Mouse (Mus musculus): ENCODE data around the gene Fdxacb1. TPM values are rescaled to one million over a fixed set of nuclear protein-coding genes. Genes with fewer than 3 reads are reported as not detected.

Gene Fdxacb1
- polyA plus RNA-seq, 1 experiment from 2014 or later: 7.9 TPM

DNA sequence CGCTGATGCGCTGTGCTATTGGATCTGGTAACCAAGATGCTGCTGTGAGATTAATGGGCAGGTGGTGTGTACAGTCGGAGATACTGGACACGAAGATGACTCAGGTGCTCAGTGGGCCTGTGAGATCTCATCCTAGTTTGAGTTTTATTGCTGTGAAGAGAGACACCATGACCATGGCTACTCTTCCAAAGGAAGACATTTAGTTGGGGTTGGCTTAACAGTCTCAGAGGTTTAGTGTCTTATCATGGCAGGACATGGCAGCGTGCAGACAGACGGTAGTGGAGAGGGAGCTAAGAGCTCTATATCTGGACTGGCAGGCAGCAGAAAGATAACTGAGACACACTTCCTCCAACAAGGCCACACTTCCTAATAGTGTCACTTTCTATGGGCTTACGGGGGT is 43.2 kb downstream of the Fdxacb1 start:
- H3K36me3 ChIP-seq (ENCODE audit: insufficient read depth, low read length): peaks cover 31% of the 10 kb centered on the region
- 94% methylated on average over 7 of the region's 7 CpGs for WGBS

DNA sequence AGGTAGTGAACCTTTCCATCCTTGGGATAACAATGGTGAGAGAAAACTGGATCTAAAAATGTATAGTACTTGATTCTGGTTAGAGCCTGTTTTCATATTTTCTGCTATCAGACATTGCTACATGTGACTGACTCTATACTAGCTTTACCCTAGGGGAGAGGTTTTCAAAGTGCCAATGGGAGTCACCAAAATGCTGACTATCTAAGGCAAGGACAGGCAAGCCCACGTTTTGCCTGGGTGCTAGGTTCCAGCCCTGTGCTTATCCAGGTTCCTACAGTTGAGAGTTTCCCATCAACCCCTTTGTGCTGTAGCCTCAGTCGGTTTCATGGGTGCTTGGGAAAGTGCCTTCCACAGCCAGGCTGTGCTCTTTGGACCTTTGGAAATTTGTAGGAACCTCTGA is 43.7 kb downstream of the Fdxacb1 start:
- no peak overlapping the region for H3K4me3 ChIP-seq (replicated peaks; ENCODE audit: low read depth, low read length)
- WGBS: 88% methylated on average over 2 of the region's 2 CpGs
- H3K27ac ChIP-seq: no peak overlapping the region
- peaks cover 33% of the 10 kb centered on the region for H3K36me3 ChIP-seq (ENCODE audit: insufficient read depth, low read length)
- no peaks in the 10 kb centered on the region for H3K27me3 ChIP-seq (ENCODE audit: insufficient read depth, low read length)
- H3K9ac ChIP-seq (ENCODE audit: low read depth, low read length): no peak overlapping the region
- no peak for DNase-seq (ENCODE audit: low spot score)
- ATAC-seq (replicated peaks; ENCODE audit: low FRiP score, low read depth): no peak
- H3K9me3 ChIP-seq (replicated peaks; ENCODE audit: low read length): no peaks in the 10 kb centered on the region
- no peak for TF ChIP-seq CTCF (IDR thresholded peaks at IDR 0.05; ENCODE audit: low read depth)
- H3K4me1 ChIP-seq (replicated peaks; ENCODE audit: insufficient read depth, low read length): no peaks in the 10 kb centered on the region
- H3K4me2 ChIP-seq (ENCODE audit: low read length): no peak overlapping the region

More for the DNA sequence above, 43.2 kb downstream of the Fdxacb1 start:
- Histone ChIP-seq H3K9ac (ENCODE audit: low read depth, low read length) (no peak overlapping the region), H3K27me3 (ENCODE audit: insufficient read depth, low read length) (no peaks in the 10 kb centered on the region), H3K27ac (no peak overlapping the region), H3K4me1 (replicated peaks; ENCODE audit: insufficient read depth, low read length) (no peaks in the 10 kb centered on the region), H3K4me3 (replicated peaks; ENCODE audit: low read depth, low read length) (no peak overlapping the region), H3K9me3 (replicated peaks; ENCODE audit: low read length) (no peaks in the 10 kb centered on the region), H3K4me2 (ENCODE audit: low read length) (no peak overlapping the region)
- no peak for DNase-seq (ENCODE audit: low spot score)
- ATAC-seq (replicated peaks; ENCODE audit: low FRiP score, low read depth): no peak
- TF ChIP-seq CTCF (IDR thresholded peaks at IDR 0.05; ENCODE audit: low read depth): no peak

DNA sequence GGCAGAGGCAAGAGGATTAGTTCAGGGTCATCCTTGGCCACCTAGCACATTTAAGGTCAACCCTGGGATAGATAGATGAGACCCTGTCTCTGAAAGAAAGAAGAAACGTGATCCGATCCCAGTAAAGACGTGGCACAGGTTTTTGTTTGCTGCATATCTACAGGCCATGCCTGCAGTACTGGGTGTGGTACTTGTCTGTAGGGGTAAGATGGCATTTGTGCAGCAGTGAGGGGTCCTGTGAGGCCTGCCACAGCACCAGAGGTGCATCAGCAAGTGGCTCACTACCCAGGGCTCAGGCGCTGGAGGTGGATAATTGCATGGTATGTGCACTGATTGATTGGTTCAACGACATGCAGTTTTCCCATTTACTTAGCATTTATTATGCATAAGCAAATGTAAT is 45.8 kb downstream of the Fdxacb1 start:
- Histone ChIP-seq H3K4me2 (ENCODE audit: low read length) (no peak overlapping the region), H3K9me3 (replicated peaks; ENCODE audit: low read length) (no peaks in the 10 kb centered on the region), H3K4me1 (replicated peaks; ENCODE audit: insufficient read depth, low read length) (no peaks in the 10 kb centered on the region), H3K27me3 (ENCODE audit: insufficient read depth, low read length) (no peaks in the 10 kb centered on the region), H3K4me3 (replicated peaks; ENCODE audit: low read depth, low read length) (no peak overlapping the region), H3K36me3 (ENCODE audit: insufficient read depth, low read length) (peaks cover 24% of the 10 kb centered on the region), H3K27ac (no peak overlapping the region), H3K9ac (ENCODE audit: low read depth, low read length) (no peak overlapping the region)
- TF ChIP-seq CTCF (IDR thresholded peaks at IDR 0.05; ENCODE audit: low read depth): no peak
- DNase-seq (ENCODE audit: low spot score): no peak
- ATAC-seq (replicated peaks; ENCODE audit: low FRiP score, low read depth): no peak
- 94% methylated on average over 5 of the region's 5 CpGs for WGBS

DNA sequence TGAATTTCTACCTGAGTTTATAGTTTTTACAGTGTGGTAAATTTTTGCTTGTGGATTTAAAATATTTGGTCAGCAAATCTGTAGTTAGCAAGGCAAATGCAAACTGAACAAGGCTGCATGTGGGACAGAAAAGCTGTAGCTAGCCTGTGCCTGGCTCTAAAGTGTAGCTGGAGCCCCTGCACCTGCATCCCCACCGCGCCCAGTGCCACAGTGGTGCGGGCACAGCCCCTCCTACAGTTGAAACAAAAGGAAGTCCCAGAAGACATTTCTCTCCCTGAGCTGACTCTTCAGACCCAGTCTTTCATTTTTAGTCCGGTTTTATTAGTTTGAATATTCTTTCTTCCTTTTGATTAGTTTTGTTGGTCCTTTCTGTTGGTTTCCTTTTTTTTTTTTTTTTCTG is 47.6 kb downstream of the Fdxacb1 start:
- H3K36me3 ChIP-seq (ENCODE audit: insufficient read depth, low read length): peaks cover 20% of the 10 kb centered on the region
- 96% methylated on average over 4 of the region's 4 CpGs for WGBS
- ATAC-seq (replicated peaks; ENCODE audit: low FRiP score, low read depth): no peak
- no peak overlapping the region for H3K4me3 ChIP-seq (replicated peaks; ENCODE audit: low read depth, low read length)
- no peak for TF ChIP-seq CTCF (IDR thresholded peaks at IDR 0.05; ENCODE audit: low read depth)
- H3K9me3 ChIP-seq (replicated peaks; ENCODE audit: low read length): no peaks in the 10 kb centered on the region
- no peak overlapping the region for H3K27ac ChIP-seq
- H3K4me1 ChIP-seq (replicated peaks; ENCODE audit: insufficient read depth, low read length): no peaks in the 10 kb centered on the region
- no peak overlapping the region for H3K4me2 ChIP-seq (ENCODE audit: low read length)
- no peak overlapping the region for H3K9ac ChIP-seq (ENCODE audit: low read depth, low read length)
- no peak for DNase-seq (ENCODE audit: low spot score)
- H3K27me3 ChIP-seq (ENCODE audit: insufficient read depth, low read length): no peaks in the 10 kb centered on the region

DNA sequence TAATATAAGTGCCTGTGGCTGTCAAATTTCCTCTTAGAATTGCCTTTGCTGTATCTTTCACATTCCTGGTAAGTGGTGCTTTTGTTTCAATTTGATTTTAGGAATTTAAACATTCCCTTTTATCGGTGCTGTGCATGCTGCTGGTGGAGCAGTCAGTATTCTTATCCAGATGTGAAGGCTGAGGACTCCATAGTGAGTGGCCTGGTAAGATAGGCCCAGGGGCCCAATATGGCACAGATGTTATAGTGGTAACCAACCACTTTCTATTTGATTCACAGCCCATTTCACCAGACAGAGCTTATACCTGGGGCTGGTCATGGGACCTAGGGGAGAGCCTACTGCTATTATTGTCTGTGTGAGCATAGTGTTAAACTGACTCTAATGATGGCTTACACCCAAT is 48.5 kb downstream of the Fdxacb1 start:
- Histone ChIP-seq H3K9me3 (replicated peaks; ENCODE audit: low read length) (no peaks in the 10 kb centered on the region), H3K4me1 (replicated peaks; ENCODE audit: insufficient read depth, low read length) (no peaks in the 10 kb centered on the region), H3K27ac (no peak overlapping the region), H3K9ac (ENCODE audit: low read depth, low read length) (no peak overlapping the region), H3K4me2 (ENCODE audit: low read length) (no peak overlapping the region), H3K27me3 (ENCODE audit: insufficient read depth, low read length) (no peaks in the 10 kb centered on the region), H3K4me3 (replicated peaks; ENCODE audit: low read depth, low read length) (no peak overlapping the region), H3K36me3 (ENCODE audit: insufficient read depth, low read length) (peaks cover 22% of the 10 kb centered on the region)
- no peak for TF ChIP-seq CTCF (IDR thresholded peaks at IDR 0.05; ENCODE audit: low read depth)
- WGBS: 95% methylated on average over 1 of the region's 1 CpGs
- DNase-seq (ENCODE audit: low spot score): no peak
- ATAC-seq (replicated peaks; ENCODE audit: low FRiP score, low read depth): no peak

DNA sequence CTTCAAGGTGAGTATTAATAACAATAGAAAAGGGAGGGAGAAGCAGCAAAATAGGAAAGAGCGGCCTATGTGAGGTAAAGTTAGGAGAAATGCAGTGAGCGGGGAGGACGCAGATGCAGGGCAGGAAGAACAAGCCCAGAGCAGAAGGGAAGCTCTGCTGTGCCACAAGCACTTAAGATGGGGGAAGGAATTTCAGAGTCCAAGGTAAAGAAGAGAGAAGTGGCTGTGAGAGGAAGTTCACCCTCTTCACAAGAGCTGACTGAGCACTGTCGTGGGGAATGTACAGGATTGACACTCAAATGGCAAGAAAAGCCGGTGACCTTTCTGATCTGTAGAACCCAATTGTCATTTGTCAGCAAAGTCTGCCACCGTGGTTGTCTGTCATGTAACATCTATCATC is 50.0 kb downstream of the Fdxacb1 start:
- Histone ChIP-seq H3K27me3 (ENCODE audit: insufficient read depth, low read length) (no peaks in the 10 kb centered on the region), H3K27ac (no peak overlapping the region), H3K4me2 (ENCODE audit: low read length) (no peak overlapping the region), H3K36me3 (ENCODE audit: insufficient read depth, low read length) (peaks cover 19% of the 10 kb centered on the region), H3K9ac (ENCODE audit: low read depth, low read length) (no peak overlapping the region), H3K4me1 (replicated peaks; ENCODE audit: insufficient read depth, low read length) (no peaks in the 10 kb centered on the region), H3K4me3 (replicated peaks; ENCODE audit: low read depth, low read length) (no peak overlapping the region), H3K9me3 (replicated peaks; ENCODE audit: low read length) (no peaks in the 10 kb centered on the region)
- no peak for DNase-seq (ENCODE audit: low spot score)
- TF ChIP-seq CTCF (IDR thresholded peaks at IDR 0.05; ENCODE audit: low read depth): no peak
- 87% methylated on average over 6 of the region's 6 CpGs for WGBS
- no peak for ATAC-seq (replicated peaks; ENCODE audit: low FRiP score, low read depth)

DNA sequence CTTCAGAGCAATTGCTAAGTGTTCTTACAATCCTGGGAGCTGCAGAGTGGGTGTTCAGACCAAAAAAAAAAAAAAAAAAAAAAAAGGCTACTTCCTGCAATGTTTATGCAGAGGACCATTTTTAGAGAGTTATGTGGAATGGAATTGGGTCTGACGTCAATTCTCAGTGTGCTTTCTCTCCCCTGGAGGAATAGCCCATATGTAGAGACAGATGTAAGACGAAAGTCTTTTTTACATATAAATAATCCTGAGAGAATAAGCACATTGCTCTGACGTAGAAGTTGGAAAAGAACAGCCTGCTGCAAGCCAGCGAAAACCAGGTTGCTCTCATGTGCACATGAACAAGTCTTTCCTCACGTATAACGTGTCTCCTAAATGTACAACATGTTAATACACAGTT is 51.7 kb downstream of the Fdxacb1 start:
- H3K4me2 ChIP-seq (ENCODE audit: low read length): no peak overlapping the region
- no peaks in the 10 kb centered on the region for H3K27me3 ChIP-seq (ENCODE audit: insufficient read depth, low read length)
- no peak overlapping the region for H3K9ac ChIP-seq (ENCODE audit: low read depth, low read length)
- no peaks in the 10 kb centered on the region for H3K9me3 ChIP-seq (replicated peaks; ENCODE audit: low read length)
- H3K36me3 ChIP-seq (ENCODE audit: insufficient read depth, low read length): 0 out of 2 replicates have a peak, but pooled peaks cover 10% of the 10 kb centered on the region
- no peak overlapping the region for H3K4me3 ChIP-seq (replicated peaks; ENCODE audit: low read depth, low read length)
- DNase-seq (ENCODE audit: low spot score) (no peak), ATAC-seq (replicated peaks; ENCODE audit: low FRiP score, low read depth) (no peak)
- no peaks in the 10 kb centered on the region for H3K4me1 ChIP-seq (replicated peaks; ENCODE audit: insufficient read depth, low read length)
- no peak for TF ChIP-seq CTCF (IDR thresholded peaks at IDR 0.05; ENCODE audit: low read depth)
- no peak overlapping the region for H3K27ac ChIP-seq
- 93% methylated on average over 6 of the region's 6 CpGs for whole genome bisulfite sequencing
